ENCODE assay signal across 8 mouse cellular contexts in genomic region chr19:32756900-32757725, GRCm38 (mm10). TPM values are rescaled to one million over a fixed set of nuclear protein-coding genes. Genes with fewer than 3 reads are reported as not detected.
DNase-seq lines count a peak whose midpoint lies in the region; ATAC-seq lines count a peak whose summit lies in the region.

Gene Pten (plus strand): TSS chr19:32757497.

- peak; percentile 95 for ATAC-seq in embryonic facial prominence, embryonic 11.5 days (replicated peaks; ENCODE audit: insufficient number of reproducible peaks, low FRiP score, low TSS enrichment, low read depth)
- ATAC-seq in granulocyte monocyte progenitor cell, adult 5-6 weeks (replicated peaks; ENCODE audit: poor library complexity, severe bottlenecking): peak; percentile 60
- peak; percentile 87 for ATAC-seq in midbrain, embryonic 12.5 days (ENCODE audit: low FRiP score, low read depth)

- peak within 1 kb of the TSS; percentile 97 for H3K27ac ChIP-seq in embryonic facial prominence, embryonic 11.5 days (replicated peaks; ENCODE audit: low read depth, low read length)
- H3K27ac ChIP-seq in limb, embryonic 10.5 days: peak within 1 kb of the TSS; percentile 98
- peak within 1 kb of the TSS; percentile 99 for H3K27ac ChIP-seq in midbrain, embryonic 12.5 days (replicated peaks)

- peak within 1 kb of the TSS; percentile 94 for H3K9ac ChIP-seq in embryonic facial prominence, embryonic 11.5 days (replicated peaks; ENCODE audit: low read length)
- peak within 1 kb of the TSS; percentile 98 for H3K9ac ChIP-seq in midbrain, embryonic 12.5 days (replicated peaks)

- H3K27me3 ChIP-seq in embryonic facial prominence, embryonic 11.5 days (ENCODE audit: control insufficient read depth, insufficient read depth, low read length): 0 out of 2 replicates have a peak, but pooled peaks cover 4% of the 10 kb centered on the region
- H3K27me3 ChIP-seq in limb, embryonic 10.5 days (ENCODE audit: low read depth, poor library complexity, severe bottlenecking): peaks cover 19% of the 10 kb centered on the region
- H3K27me3 ChIP-seq in midbrain, embryonic 12.5 days: peaks cover 12% of the 10 kb centered on the region

- H3K9me3 ChIP-seq in embryonic facial prominence, embryonic 11.5 days (replicated peaks; ENCODE audit: control insufficient read depth, low read length): no peaks in the 10 kb centered on the region
- no peaks in the 10 kb centered on the region for H3K9me3 ChIP-seq in limb, embryonic 10.5 days (replicated peaks)
- H3K9me3 ChIP-seq in midbrain, embryonic 12.5 days: no peaks in the 10 kb centered on the region

- peak within 1 kb of the TSS; percentile 97 for H3K4me2 ChIP-seq in embryonic facial prominence, embryonic 11.5 days (ENCODE audit: low read depth, low read length)
- peak within 1 kb of the TSS; percentile 92 for H3K4me2 ChIP-seq in midbrain, embryonic 12.5 days (replicated peaks)

- peak within 1 kb of the TSS; percentile 95 for H3K4me3 ChIP-seq in embryonic facial prominence, embryonic 11.5 days (ENCODE audit: low read depth, low read length)
- peak within 1 kb of the TSS; percentile 86 for H3K4me3 ChIP-seq in limb, embryonic 10.5 days
- peak within 1 kb of the TSS; percentile 97 for H3K4me3 ChIP-seq in midbrain, embryonic 12.5 days

- H3K4me1 ChIP-seq in embryonic facial prominence, embryonic 11.5 days (ENCODE audit: control insufficient read depth, insufficient read depth, low read length): no peaks in the 10 kb centered on the region
- H3K4me1 ChIP-seq in limb, embryonic 10.5 days: peaks cover 20% of the 10 kb centered on the region
- peaks cover 26% of the 10 kb centered on the region for H3K4me1 ChIP-seq in midbrain, embryonic 12.5 days

- peak; percentile 92 for DNase-seq in 3134 (ENCODE audit: extremely low read depth, insufficient read length, low spot score)
- peak; percentile 96 for DNase-seq in adrenal gland, postnatal 25 days
- DNase-seq in embryonic facial prominence, embryonic 11.5 days (ENCODE audit: low spot score): peak; percentile 96
- DNase-seq in kidney, adult 11 months: peak; percentile 94
- DNase-seq in limb, embryonic 10.5 days (ENCODE audit: low spot score): peak; percentile 99
- peak; percentile 92 for DNase-seq in skeletal muscle tissue, adult 2 months (ENCODE audit: low read depth, low spot score)

- WGBS in embryonic facial prominence, embryonic 11.5 days: 0% methylated on average over 50 of the region's 77 CpGs
- WGBS in limb, embryonic 10.5 days: under 1% methylated on average over 62 of the region's 77 CpGs
- under 1% methylated on average over 70 of the region's 77 CpGs for WGBS in midbrain, embryonic 12.5 days

- no peaks in the 10 kb centered on the region for H3K36me3 ChIP-seq in embryonic facial prominence, embryonic 11.5 days (replicated peaks; ENCODE audit: control insufficient read depth, insufficient read depth, low read depth, low read length)
- H3K36me3 ChIP-seq in limb, embryonic 10.5 days: 0 out of 2 replicates have a peak, but pooled peaks cover 2% of the 10 kb centered on the region
- no peaks in the 10 kb centered on the region for H3K36me3 ChIP-seq in midbrain, embryonic 12.5 days

RNA-seq across cellular contexts. Expression of gene Pten, which starts in this region (rescaled TPM):
- total RNA-seq in adrenal gland, postnatal 25 days (2021): 71.8 and 78.0 TPM in 2 replicates
- polyA plus RNA-seq in embryonic facial prominence, embryonic 11.5 days (2014; fragmentation: Nextera tagmentation; extraction: Ambion mirVana): 7.4 and 8.4 TPM in 2 replicates
- total RNA-seq in granulocyte monocyte progenitor cell, adult 5-6 weeks (2014; fragmentation: Nextera tagmentation): 67.3 and 74.5 TPM in 2 replicates
- total RNA-seq in granulocyte monocyte progenitor cell, adult 5-6 weeks (2017): 98.5 and 103 TPM in 2 replicates
- 5.0 and 5.8 TPM in 2 replicates for polyA plus RNA-seq in limb, embryonic 10.5 days (2016; fragmentation: Nextera tagmentation; extraction: Ambion mirVana)
- polyA plus RNA-seq in midbrain, embryonic 12.5 days (2016; fragmentation: Nextera tagmentation; extraction: Ambion mirVana): 13.7 and 17.0 TPM in 2 replicates

Comparison
In these comparisons a context has a peak if more than half of its experiments do, and no peak if none do; other contexts are left out.
1. Peak in every context shown above with its lines: DNase-seq, ATAC-seq, H3K4me3 ChIP-seq and H3K27ac ChIP-seq.